Mouse (Mus musculus): ENCODE results near the gene Tmem132b.

DNA sequence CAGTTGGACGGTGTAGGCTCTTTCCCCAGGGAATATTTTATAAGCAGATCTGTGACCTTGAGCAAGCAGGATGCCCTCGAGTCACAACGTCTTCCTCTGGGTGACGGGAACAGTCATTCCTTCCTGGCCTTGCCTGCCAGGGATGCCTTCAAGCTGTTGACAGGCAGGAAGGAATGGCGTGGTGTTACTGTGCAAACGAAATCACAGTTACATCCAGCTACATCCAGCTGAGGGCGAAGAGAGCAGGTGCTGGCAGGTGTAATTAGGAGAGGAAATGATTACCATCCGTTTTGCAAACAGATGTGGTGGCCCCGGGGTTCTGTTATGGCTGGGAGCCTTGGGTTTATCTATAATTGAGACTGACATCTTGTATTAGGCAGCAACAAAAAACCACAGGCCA is 205.5 kb downstream of the Tmem132b start:
- no peak for TF ChIP-seq CTCF (IDR thresholded peaks at IDR 0.05)
- TF ChIP-seq EP300 (IDR thresholded peaks at IDR 0.05) = no peak

All from lung, postnatal 0 days (tissue).